Mouse (Mus musculus) spleen, adult 2 months (tissue): ENCODE results near the gene Prom1.

Experiments
- CTCF ChIP-seq: fragments of 200-500 bp; IDR thresholded peaks from 2 replicates; pipeline ENCODE4 v1.5.1; 2011; ENCODE audit warnings: mild to moderate bottlenecking, inconsistent platforms; ENCODE audit not compliant: insufficient read depth, insufficient read length, insufficient replicate concordance; ENCODE audit errors: extremely low read depth
- POLR2A ChIP-seq: fragments of 200-500 bp; IDR thresholded peaks from 2 replicates; pipeline ENCODE4 v1.6.1; 2011; ENCODE audit warnings: low read depth, low read length, inconsistent platforms

DNA sequence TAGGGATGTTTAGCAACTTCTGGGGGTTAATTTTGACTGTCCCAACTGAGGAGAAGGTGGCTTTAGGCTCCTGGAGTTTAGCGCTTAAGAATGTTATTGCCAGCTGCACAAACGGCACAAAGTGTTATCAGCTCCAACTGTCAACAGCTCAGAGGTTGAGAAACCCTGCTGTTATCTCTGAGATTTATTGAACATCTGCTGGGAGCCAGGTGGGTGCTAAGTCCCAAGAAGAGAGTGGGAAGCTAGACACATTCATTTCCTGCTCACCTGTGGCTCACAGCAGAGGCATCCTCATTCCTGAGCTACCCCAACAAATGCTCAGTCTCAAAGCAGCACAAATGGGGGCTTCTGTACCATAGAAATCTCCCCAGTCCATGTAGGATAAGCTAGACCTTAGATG lies 130.7 kb downstream of the Prom1 start:
- no peak for TF ChIP-seq CTCF
- TF ChIP-seq POLR2A = no peak
